Mouse (Mus musculus) spleen, adult 2 months (tissue): ENCODE data around the gene Dapp1. TPM values are rescaled to one million over a fixed set of nuclear protein-coding genes. Genes with fewer than 3 reads are reported as not detected.

Experiments
- DNase-seq, 2 experiments: peaks; one replicate each; pipeline versions ENCODE4 v3.0.0 to v3.0.0-alpha.2; 2012 to 2021; ENCODE audit warnings: low spot score in 2 of 2, low read depth in 1 of 2
- H3K27ac ChIP-seq: fragments of 200-500 bp; 2 replicates; pipeline ENCODE4 v1.5.1; 2012; ENCODE audit warnings: low read length, inconsistent platforms; ENCODE audit not compliant: insufficient read depth
- H3K27me3 ChIP-seq: fragments of 200-500 bp; 2 replicates; pipeline ENCODE4 v1.6.1; 2012; ENCODE audit warnings: mild to moderate bottlenecking, moderate library complexity, low read length, inconsistent platforms; ENCODE audit not compliant: control insufficient read depth, insufficient read depth
- H3K36me3 ChIP-seq: fragments of 200-500 bp; 2 replicates; pipeline ENCODE4 v1.6.1; 2012; ENCODE audit warnings: mild to moderate bottlenecking, low read length, inconsistent platforms; ENCODE audit not compliant: control insufficient read depth, insufficient read depth
- H3K4me1 ChIP-seq: fragments of 200-500 bp; 2 replicates; pipeline ENCODE4 v1.6.1; 2011; ENCODE audit warnings: inconsistent platforms; ENCODE audit not compliant: control insufficient read depth, insufficient read depth, insufficient read length
- H3K4me3 ChIP-seq: fragments of 200-500 bp; 2 replicates; pipeline ENCODE4 v1.5.1; 2011; ENCODE audit warnings: mild to moderate bottlenecking, inconsistent platforms; ENCODE audit not compliant: insufficient read depth, insufficient read length; ENCODE audit errors: extremely low read depth
- CTCF ChIP-seq: fragments of 200-500 bp; IDR thresholded peaks from 2 replicates; pipeline ENCODE4 v1.5.1; 2011; ENCODE audit warnings: mild to moderate bottlenecking, inconsistent platforms; ENCODE audit not compliant: insufficient read depth, insufficient read length, insufficient replicate concordance; ENCODE audit errors: extremely low read depth
- POLR2A ChIP-seq: fragments of 200-500 bp; IDR thresholded peaks from 2 replicates; pipeline ENCODE4 v1.6.1; 2011; ENCODE audit warnings: low read depth, low read length, inconsistent platforms
- WGBS: fragments of 180-500 bp; shearing (Covaris S2); methylation state at CpG from one replicate; pipeline ENCODE4 v1.1.7; 2018; 5-methylcytosine and 5-hydroxymethylcytosine counted together
- polyA plus RNA-seq: library from polyadenylated mRNA; depleted of rRNA; stranded (reverse); fragments of >200 nt; gene quantifications from 2 replicates; pipeline ENCODE4 v1.2.3, GENCODE M21; 2012

Gene Dapp1
- polyA plus RNA-seq, 1 experiment: 11.9 TPM

- H3K36me3 ChIP-seq: peaks cover 37% of the 10 kb centered on the region
- DNase-seq: no peak
- H3K27ac ChIP-seq: no peak overlapping the region
- whole genome bisulfite sequencing: 87% methylated on average over 6 of the region's 6 CpGs
- H3K4me1 ChIP-seq: no peaks in the 10 kb centered on the region
- H3K27me3 ChIP-seq: no peaks in the 10 kb centered on the region
- no peak for TF ChIP-seq CTCF
- no peak for TF ChIP-seq POLR2A
- no peak overlapping the region for H3K4me3 ChIP-seq
Observed at GRCm38 (mm10) chr3:137938608-137939007, 42.7 kb downstream of the Dapp1 start.

- no peak for DNase-seq
- 91% methylated on average over 6 of the region's 6 CpGs for WGBS
- H3K4me1 ChIP-seq: no peaks in the 10 kb centered on the region
- H3K4me3 ChIP-seq: no peak overlapping the region
- H3K27ac ChIP-seq: no peak overlapping the region
- H3K36me3 ChIP-seq: peaks cover 45% of the 10 kb centered on the region
- H3K27me3 ChIP-seq: no peaks in the 10 kb centered on the region
- TF ChIP-seq CTCF: no peak
- no peak for TF ChIP-seq POLR2A
Observed at GRCm38 (mm10) chr3:137936541-137936940, 44.8 kb downstream of the Dapp1 start.

- peaks cover 46% of the 10 kb centered on the region for H3K36me3 ChIP-seq
- no peaks in the 10 kb centered on the region for H3K27me3 ChIP-seq
- no peak overlapping the region for H3K27ac ChIP-seq
- no peak overlapping the region for H3K4me3 ChIP-seq
- H3K4me1 ChIP-seq: no peaks in the 10 kb centered on the region
- TF ChIP-seq POLR2A (no peak), CTCF (no peak)
- WGBS: 74% methylated on average over 5 of the region's 5 CpGs
- DNase-seq: no peak
Observed at GRCm38 (mm10) chr3:137935570-137936525, 45.5 kb downstream of the Dapp1 start.

GRCm38 (mm10) chr3:137933986-137934385 is 47.4 kb downstream of the Dapp1 start:
- Histone ChIP-seq H3K4me1 (no peaks in the 10 kb centered on the region), H3K27ac (no peak overlapping the region), H3K4me3 (no peak overlapping the region), H3K36me3 (peaks cover 49% of the 10 kb centered on the region), H3K27me3 (no peaks in the 10 kb centered on the region)
- DNase-seq: no peak
- TF ChIP-seq CTCF (no peak), POLR2A (no peak)
- WGBS: 83% methylated on average over 3 of the region's 3 CpGs

GRCm38 (mm10) chr3:137932748-137933147 is 48.6 kb downstream of the Dapp1 start:
- no peaks in the 10 kb centered on the region for H3K27me3 ChIP-seq
- TF ChIP-seq POLR2A (no peak), CTCF (no peak)
- no peak for DNase-seq
- peaks cover 46% of the 10 kb centered on the region for H3K36me3 ChIP-seq
- no peak overlapping the region for H3K27ac ChIP-seq
- H3K4me1 ChIP-seq: no peaks in the 10 kb centered on the region
- no peak overlapping the region for H3K4me3 ChIP-seq
- WGBS: 57% methylated on average over 7 of the region's 7 CpGs

- no peak for DNase-seq
- no peaks in the 10 kb centered on the region for H3K4me1 ChIP-seq
- no peaks in the 10 kb centered on the region for H3K27me3 ChIP-seq
- H3K27ac ChIP-seq: no peak overlapping the region
- 84% methylated on average over 3 of the region's 3 CpGs for WGBS
- TF ChIP-seq CTCF (no peak), POLR2A (no peak)
- H3K4me3 ChIP-seq: no peak overlapping the region
- H3K36me3 ChIP-seq: peaks cover 41% of the 10 kb centered on the region
Observed at GRCm38 (mm10) chr3:137929940-137930339, 51.4 kb downstream of the Dapp1 start.

- H3K27ac ChIP-seq: no peak overlapping the region
- DNase-seq: no peak
- no peaks in the 10 kb centered on the region for H3K4me1 ChIP-seq
- H3K36me3 ChIP-seq: peaks cover 35% of the 10 kb centered on the region
- no peaks in the 10 kb centered on the region for H3K27me3 ChIP-seq
- TF ChIP-seq CTCF (no peak), POLR2A (no peak)
- H3K4me3 ChIP-seq: no peak overlapping the region
- WGBS: 85% methylated on average over 4 of the region's 4 CpGs
Observed at GRCm38 (mm10) chr3:137927010-137927409, 54.3 kb downstream of the Dapp1 start.
